Mouse (Mus musculus) cerebellum, adult 2 months (tissue): Measurements from ENCODE around the gene 1700020A23Rik.

Experiments used
- CTCF ChIP-seq: fragments of 200-500 bp; IDR thresholded peaks from 2 replicates; pipeline ENCODE4 v1.5.1; 2011; ENCODE audit warnings: low read depth, mild to moderate bottlenecking, control low read depth, low read length, moderate library complexity, borderline replicate concordance; ENCODE audit not compliant: insufficient read depth
- POLR2A ChIP-seq: fragments of 200-500 bp; IDR thresholded peaks from 2 replicates; pipeline ENCODE4 v1.6.1; 2011; ENCODE audit warnings: low read length, control low read depth, borderline replicate concordance; ENCODE audit not compliant: insufficient read depth

GRCm38 (mm10) chr2:130404939-130405338 is at the start of gene 1700020A23Rik, which contains the start of gene Gm28372:
- no peak for TF ChIP-seq CTCF
- TF ChIP-seq POLR2A, result no peak
